Mouse (Mus musculus) splenic B cell, adult 2 months (primary cell): ENCODE results near the gene Olfr599.
"Not testable (repeated sequence)": the region's sequence is repeated elsewhere in the genome, so short reads cannot be mapped to it uniquely, and the experiment has no call there.

Experiments
- DNase-seq: peaks from one replicate; pipeline ENCODE4 v3.0.0-alpha.2; 2011; ENCODE audit warnings: low read depth, low spot score
- H3K27me3 ChIP-seq: 2 replicates; pipeline ENCODE4 v1.6.1; 2012; ENCODE audit warnings: mild to moderate bottlenecking, low read length, moderate library complexity, mixed read lengths; ENCODE audit not compliant: control insufficient read depth, poor library complexity, insufficient read depth, severe bottlenecking
- H3K36me3 ChIP-seq: 2 replicates; pipeline ENCODE4 v1.6.1; 2012; ENCODE audit warnings: mild to moderate bottlenecking, low read length, moderate library complexity, mixed read lengths; ENCODE audit not compliant: control insufficient read depth, poor library complexity, insufficient read depth, severe bottlenecking

The Olfr599 gene

GRCm38 (mm10) chr7:103335617-103336016, at the start of gene Olfr599:
Gene Olfr599, plus strand, starts transcription at chr7:103335917.
- DNase-seq: no peak
- H3K36me3 ChIP-seq: no peaks in the 10 kb centered on the region
- no peaks in the 10 kb centered on the region for H3K27me3 ChIP-seq

- H3K36me3 ChIP-seq, DNase-seq, H3K27me3 ChIP-seq: not testable (repeated sequence)
Observed at GRCm38 (mm10) chr7:103305348-103305747, 30.4 kb upstream of the Olfr599 start, which contains the start of gene Olfr596. Gene Olfr596, plus strand, starts transcription at chr7:103305648.

- not testable (repeated sequence) for H3K27me3 ChIP-seq, H3K36me3 ChIP-seq, DNase-seq
Observed at GRCm38 (mm10) chr7:103316015-103316414, 19.7 kb upstream of the Olfr599 start, which contains the start of gene Olfr597. Gene Olfr597, plus strand, starts transcription at chr7:103316315.

- no peaks in the 10 kb centered on the region for H3K36me3 ChIP-seq
- no peak for DNase-seq
- H3K27me3 ChIP-seq: no peaks in the 10 kb centered on the region
Observed at GRCm38 (mm10) chr7:103323268-103323667, 12.4 kb upstream of the Olfr599 start, which contains the start of gene Olfr598. Gene Olfr598, plus strand, starts transcription at chr7:103323568.

GRCm38 (mm10) chr7:103349569-103349968, 13.9 kb downstream of the Olfr599 start, which contains the start of gene Olfr600:
Gene Olfr600, minus strand, starts transcription at chr7:103349669.
- no peak for DNase-seq
- Histone ChIP-seq H3K27me3 (no peaks in the 10 kb centered on the region), H3K36me3 (no peaks in the 10 kb centered on the region)

- H3K27me3 ChIP-seq: no peaks in the 10 kb centered on the region
- no peaks in the 10 kb centered on the region for H3K36me3 ChIP-seq
- DNase-seq: no peak
Observed at GRCm38 (mm10) chr7:103362555-103362954, 26.8 kb downstream of the Olfr599 start, which contains the start of gene Olfr601. Gene Olfr601, minus strand, starts transcription at chr7:103362655.

- H3K36me3 ChIP-seq: no peaks in the 10 kb centered on the region
- H3K27me3 ChIP-seq: no peaks in the 10 kb centered on the region
- no peak for DNase-seq
Observed at GRCm38 (mm10) chr7:103386077-103386476, 50.4 kb downstream of the Olfr599 start, which contains the start of gene Olfr603. Gene Olfr603, minus strand, starts transcription at chr7:103386177.
